Mouse (Mus musculus): ENCODE measurements at regions not wholly inside any gene's neighbourhood (a gene's known extent, or its start where the extent isn't known, plus 50 kb on each side); places are given as distances from the start of the nearest gene placed in this dataset.

GRCm38 (mm10) chr1:18359951-18360731 lies 95.2 kb upstream of the Defb41 start:
- H3K4me2 ChIP-seq = no peak overlapping the region
- no peaks in the 10 kb centered on the region for H3K9me3 ChIP-seq (replicated peaks)
- no peaks in the 10 kb centered on the region for H3K27me3 ChIP-seq
- no peaks in the 10 kb centered on the region for H3K36me3 ChIP-seq (ENCODE audit: poor library complexity, severe bottlenecking)
- H3K4me3 ChIP-seq = no peak overlapping the region
- ATAC-seq = peak; percentile 56; the same call in 1 of the 2 replicates
- no peaks in the 10 kb centered on the region for H3K4me1 ChIP-seq
- no peak overlapping the region for H3K27ac ChIP-seq
- no peak overlapping the region for H3K9ac ChIP-seq
- WGBS = 67% methylated on average over 9 of the region's 9 CpGs

DNA sequence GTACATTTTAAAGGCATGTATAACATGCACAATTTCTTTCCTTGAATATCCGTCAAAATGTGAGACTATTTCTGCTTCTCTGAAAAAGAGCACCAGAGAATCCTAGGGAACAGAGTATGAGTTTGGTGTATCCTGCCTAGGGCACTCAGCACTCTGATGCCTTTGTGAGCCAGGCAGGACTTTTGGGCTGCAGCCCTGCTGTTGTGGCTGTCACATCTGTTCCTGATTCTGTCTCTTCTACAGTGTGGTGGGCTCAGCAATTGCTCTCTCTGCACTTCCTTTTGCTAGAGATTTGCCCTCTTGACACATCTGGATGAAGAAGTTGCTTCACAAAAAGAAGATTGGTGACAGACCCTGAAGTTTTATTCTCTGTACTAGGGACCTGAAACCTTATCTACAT lies 73.9 kb upstream of the Defb41 start:
- H3K27ac ChIP-seq = no peak overlapping the region
- ATAC-seq = no peak
- H3K36me3 ChIP-seq (ENCODE audit: poor library complexity, severe bottlenecking) = no peaks in the 10 kb centered on the region
- no peaks in the 10 kb centered on the region for H3K4me1 ChIP-seq
- H3K27me3 ChIP-seq = no peaks in the 10 kb centered on the region
- no peak overlapping the region for H3K4me2 ChIP-seq
- H3K9me3 ChIP-seq (replicated peaks) = no peaks in the 10 kb centered on the region
- no peak overlapping the region for H3K9ac ChIP-seq
- no peak overlapping the region for H3K4me3 ChIP-seq
- WGBS = 92% methylated on average over 1 of the region's 1 CpGs
